Mouse (Mus musculus): ENCODE results near the gene Retsat.

- TF ChIP-seq EP300 (optimal IDR thresholded peaks at IDR 0.05) (no peak), CTCF (IDR thresholded peaks at IDR 0.05; ENCODE audit: low read depth) (no peak)
These were observed 29.5 kb upstream of the Retsat start for GRCm38 (mm10) chr6:72568736-72569135.

Measured in stomach, postnatal 0 days (tissue).